20 mouse cellular contexts compared by ENCODE assay signal in the genomic region with DNA sequence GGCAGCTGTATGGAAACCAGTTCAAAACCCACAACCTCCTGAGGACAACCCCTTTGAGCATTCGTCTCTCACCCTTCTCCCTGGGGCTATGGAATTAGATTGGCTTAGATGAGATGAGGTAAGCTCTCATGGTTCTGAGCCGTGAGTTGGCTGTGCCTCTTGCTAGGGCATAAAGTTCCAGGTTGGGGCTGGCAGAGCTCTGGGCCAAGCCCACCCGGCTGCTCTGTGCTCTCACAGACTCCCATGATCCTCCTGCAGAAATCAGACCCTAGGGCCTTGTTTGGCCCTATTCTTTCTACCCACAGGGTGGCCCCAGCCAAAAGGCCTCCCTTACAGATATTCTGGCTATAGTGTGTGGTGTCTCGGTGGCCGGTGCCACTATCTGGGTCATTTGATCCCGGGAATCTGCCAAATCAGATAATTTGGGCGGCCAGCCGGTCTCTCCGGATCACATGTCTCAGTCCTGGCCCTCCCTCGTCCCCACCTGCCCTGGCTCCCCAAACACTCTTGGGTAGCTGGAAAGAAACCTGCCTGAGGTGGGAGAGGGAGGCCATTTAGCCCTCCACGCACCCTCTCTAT. TPM values are rescaled to one million over a fixed set of nuclear protein-coding genes. Genes with fewer than 3 reads are reported as not detected.
DNase-seq lines count a peak whose midpoint lies in the region; ATAC-seq and TF ChIP-seq lines count a peak whose summit lies in the region.
"Had no signal": no experiment of that assay in that cellular context is flagged by ENCODE, and none has a peak within 500 bp of the region (broad histone marks: within the 10 kb centered on the region; RNA-seq: fewer than 3 reads in every experiment).

No protein-coding gene starts in this region.

- ATAC-seq in heart, embryonic 11.5 days (replicated peaks; ENCODE audit: insufficient number of reproducible peaks, low FRiP score, low TSS enrichment) = no peak
- ATAC-seq in intestine, embryonic 15.5 days = no peak
- no peak for ATAC-seq in granulocyte monocyte progenitor cell, adult 5-6 weeks (replicated peaks; ENCODE audit: poor library complexity, severe bottlenecking)
- ATAC-seq: forebrain, postnatal 0 days; intestine, postnatal 0 days had no signal

- H3K36me3 ChIP-seq in heart, embryonic 10.5 days = no peaks in the 10 kb centered on the region
- H3K36me3 ChIP-seq in heart, embryonic 11.5 days (ENCODE audit: control insufficient read depth, insufficient read depth, low read length) = no peaks in the 10 kb centered on the region
- H3K36me3 ChIP-seq in intestine, embryonic 15.5 days = no peaks in the 10 kb centered on the region
- H3K36me3 ChIP-seq: embryonic facial prominence, embryonic 12.5 days; forebrain, embryonic 12.5 days; heart, embryonic 15.5 days; hindbrain, embryonic 15.5 days had no signal

- no peak overlapping the region for H3K4me3 ChIP-seq in heart, embryonic 10.5 days
- no peak overlapping the region for H3K4me3 ChIP-seq in heart, embryonic 11.5 days (ENCODE audit: low read depth, low read length)
- no peak overlapping the region for H3K4me3 ChIP-seq in cerebellum, adult 2 months (replicated peaks; ENCODE audit: insufficient read depth, low read depth, low read length)
- no peak overlapping the region for H3K4me3 ChIP-seq in intestine, embryonic 15.5 days (replicated peaks)
- H3K4me3 ChIP-seq: embryonic facial prominence, embryonic 12.5 days; forebrain, embryonic 12.5 days; heart, embryonic 15.5 days; hindbrain, embryonic 15.5 days had no signal

- no peak overlapping the region for H3K9ac ChIP-seq in heart, embryonic 11.5 days (ENCODE audit: low read depth, low read length)
- H3K9ac ChIP-seq in intestine, embryonic 15.5 days = no peak overlapping the region
- H3K9ac ChIP-seq: embryonic facial prominence, embryonic 12.5 days; forebrain, embryonic 12.5 days; forebrain, postnatal 0 days; heart, embryonic 15.5 days; hindbrain, embryonic 15.5 days had no signal

- H3K27me3 ChIP-seq in heart, embryonic 10.5 days (ENCODE audit: insufficient read depth, poor library complexity, severe bottlenecking) = peaks cover 24% of the 10 kb centered on the region
- H3K27me3 ChIP-seq in heart, embryonic 11.5 days (ENCODE audit: control insufficient read depth, insufficient read depth, low read length) = peaks cover 5% of the 10 kb centered on the region; the same call in 1 of the 2 replicates
- no peaks in the 10 kb centered on the region for H3K27me3 ChIP-seq in cerebellum, adult 2 months (ENCODE audit: control insufficient read depth, insufficient read depth, low read length)
- peaks cover 16% of the 10 kb centered on the region for H3K27me3 ChIP-seq in intestine, embryonic 15.5 days (replicated peaks)
- H3K27me3 ChIP-seq: hindbrain, embryonic 15.5 days had no signal

- no peak overlapping the region for H3K4me2 ChIP-seq in heart, embryonic 11.5 days
- no peak overlapping the region for H3K4me2 ChIP-seq in intestine, embryonic 15.5 days (replicated peaks)
- H3K4me2 ChIP-seq: embryonic facial prominence, embryonic 12.5 days; forebrain, embryonic 12.5 days; heart, embryonic 15.5 days; hindbrain, embryonic 15.5 days had no signal

- 52% methylated on average over 11 of the region's 11 CpGs for whole genome bisulfite sequencing in heart, embryonic 10.5 days
- 57% methylated on average over 11 of the region's 11 CpGs for WGBS in heart, embryonic 11.5 days (ENCODE audit: insufficient replicate concordance)
- whole genome bisulfite sequencing in cerebellum, adult 2 months = 18% methylated on average over 11 of the region's 11 CpGs
- WGBS in intestine, embryonic 15.5 days = 76% methylated on average over 11 of the region's 11 CpGs

- DNase-seq in heart, embryonic 10.5 days (ENCODE audit: low spot score) = no peak
- DNase-seq in cerebellum, adult 2 months = peak; percentile 58 to 60
- DNase-seq in cerebellum, adult 9-11 months = peak; percentile 76
- no peak for DNase-seq in adrenal gland, postnatal 36 days
- DNase-seq: adrenal gland, adult 2 months; adrenal gland, postnatal 25 days; forebrain, postnatal 0 days; gastrocnemius, postnatal 14 days; heart, adult 11 months; heart, postnatal 14 days; kidney, adult 8-10 months had no signal

- H3K4me1 ChIP-seq in heart, embryonic 10.5 days = peaks cover 32% of the 10 kb centered on the region
- H3K4me1 ChIP-seq in heart, embryonic 11.5 days (ENCODE audit: control insufficient read depth, insufficient read depth, low read length) = peaks cover 6% of the 10 kb centered on the region
- peaks cover 14% of the 10 kb centered on the region for H3K4me1 ChIP-seq in cerebellum, adult 2 months (ENCODE audit: control insufficient read depth, insufficient read depth, low read length)
- H3K4me1 ChIP-seq in intestine, embryonic 15.5 days (replicated peaks) = no peaks in the 10 kb centered on the region; the same call in 1 of the 2 replicates

- no peak for TF ChIP-seq POLR2A in cerebellum, adult 2 months (IDR thresholded peaks at IDR 0.05; ENCODE audit: borderline replicate concordance, insufficient read depth, low read length)

- peak overlapping the region; percentile 47; the same call in 1 of the 2 replicates for H3K27ac ChIP-seq in heart, embryonic 10.5 days
- H3K27ac ChIP-seq in heart, embryonic 11.5 days (ENCODE audit: low read depth, low read length) = no peak overlapping the region
- H3K27ac ChIP-seq in cerebellum, adult 2 months (ENCODE audit: insufficient read depth, low read length) = no peak overlapping the region
- no peak overlapping the region for H3K27ac ChIP-seq in intestine, embryonic 15.5 days
- H3K27ac ChIP-seq: embryonic facial prominence, embryonic 12.5 days; forebrain, embryonic 12.5 days; heart, embryonic 15.5 days; hindbrain, embryonic 15.5 days had no signal

- TF ChIP-seq CTCF in cerebellum, adult 2 months (IDR thresholded peaks at IDR 0.05; ENCODE audit: borderline replicate concordance, insufficient read depth, low read depth, low read length) = no peak

- H3K9me3 ChIP-seq in heart, embryonic 10.5 days = no peaks in the 10 kb centered on the region
- H3K9me3 ChIP-seq in heart, embryonic 11.5 days (replicated peaks; ENCODE audit: control insufficient read depth, low read length) = no peaks in the 10 kb centered on the region
- H3K9me3 ChIP-seq in intestine, embryonic 15.5 days = no peaks in the 10 kb centered on the region
- H3K9me3 ChIP-seq: embryonic facial prominence, embryonic 12.5 days; forebrain, embryonic 12.5 days; heart, embryonic 15.5 days; hindbrain, embryonic 15.5 days had no signal

RNA-seq across cellular contexts. Expression of gene Wscd2, which starts 4.5 kb away (rescaled TPM):
- 2.5 and 4.3 TPM in 2 replicates for polyA plus RNA-seq in heart, embryonic 10.5 days (2016; fragmentation: Nextera tagmentation; extraction: Ambion mirVana)
- polyA plus RNA-seq in heart, embryonic 11.5 days (2014; fragmentation: Nextera tagmentation; extraction: Ambion mirVana) = 2.4 and 3.4 TPM in 2 replicates
- 113 and 136 TPM in 2 replicates for polyA plus RNA-seq in cerebellum, adult 2 months (2012; rRNA removed)
- polyA plus RNA-seq in intestine, embryonic 15.5 days (2015; fragmentation: Nextera tagmentation; extraction: Ambion mirVana) = 7.0 and 7.7 TPM in 2 replicates
- 1 to 10 TPM; 2.7 to 4.6 TPM for total RNA-seq in adrenal gland, postnatal 36 days (2021)
- total RNA-seq in granulocyte monocyte progenitor cell, adult 5-6 weeks (2014; fragmentation: Nextera tagmentation) = not detected in 2 replicates
- not detected in 2 replicates for total RNA-seq in granulocyte monocyte progenitor cell, adult 5-6 weeks (2017)
- total RNA-seq: hematopoietic stem cell, adult 5-6 weeks had no signal

Comparison
In these comparisons a context has a peak if more than half of its experiments do, and no peak if none do; other contexts are left out.
1. DNase-seq: peak in cerebellum, adult 2 months (2 of 2) and cerebellum, adult 9-11 months (single experiment); none in heart, embryonic 10.5 days (single experiment) and adrenal gland, postnatal 36 days (0 of 2).
2. RNA of gene Wscd2, which starts 4.5 kb away (polyA plus RNA-seq): 113 to 136 TPM in cerebellum, adult 2 months; 7.0 to 7.7 TPM in intestine, embryonic 15.5 days, 2.5 to 4.3 TPM in heart, embryonic 10.5 days and 2.4 to 3.4 TPM in heart, embryonic 11.5 days; every median in the first group is over 10 times any median in the second.